Mouse (Mus musculus) forebrain, embryonic 14.5 days (tissue): Measurements from ENCODE around the gene Jazf1. TPM values are rescaled to one million over a fixed set of nuclear protein-coding genes. Genes with fewer than 3 reads are reported as not detected.
A peak's percentile ranks its signal among the peaks of the same experiment; 100 is the strongest.

Source experiments
- ATAC-seq: fragments of 200-750 bp; cut with Nextera tagmentation; 2 replicates; pipeline ENCODE4 v1.8.0; 2017; ENCODE audit warnings: mild to moderate bottlenecking, moderate library complexity
- DNase-seq: peaks from one replicate; pipeline ENCODE4 v3.0.0-alpha.2; 2015; ENCODE audit warnings: low spot score
- H3K27ac ChIP-seq: fragments of 300-500 bp; sonication (generic); 2 replicates; pipeline ENCODE4 v1.5.1; 2014; ENCODE audit warnings: low read depth, mild to moderate bottlenecking, control low read depth, low read length, moderate library complexity
- H3K27me3 ChIP-seq: fragments of 300-500 bp; sonication (generic); replicated peaks from 2 replicates; pipeline ENCODE4 v1.6.1; 2014; ENCODE audit warnings: low read length, control low read depth, mixed read lengths; ENCODE audit not compliant: control insufficient read depth, insufficient read depth
- H3K36me3 ChIP-seq: fragments of 300-500 bp; sonication (generic); 2 replicates; pipeline ENCODE4 v1.6.1; 2014; ENCODE audit warnings: low read length, control low read depth; ENCODE audit not compliant: control insufficient read depth, insufficient read depth
- H3K4me1 ChIP-seq: fragments of 300-500 bp; sonication (generic); 2 replicates; pipeline ENCODE4 v1.6.1; 2014; ENCODE audit warnings: antibody characterized with exemption, low read length, control low read depth; ENCODE audit not compliant: control insufficient read depth, insufficient read depth
- H3K4me2 ChIP-seq: fragments of 300-500 bp; sonication (generic); 2 replicates; pipeline ENCODE4 v1.6.1; 2014; ENCODE audit warnings: mild to moderate bottlenecking, control low read depth, low read length
- H3K4me3 ChIP-seq: fragments of 300-500 bp; sonication (generic); 2 replicates; pipeline ENCODE4 v1.5.1; 2014; ENCODE audit warnings: low read depth, low read length, control low read depth
- H3K9ac ChIP-seq: fragments of 300-500 bp; sonication (generic); 2 replicates; pipeline ENCODE4 v1.6.1; 2014; ENCODE audit warnings: mild to moderate bottlenecking, low read length, control low read depth, moderate library complexity
- H3K9me3 ChIP-seq: fragments of 300-500 bp; sonication (generic); replicated peaks from 2 replicates; pipeline ENCODE4 v1.6.1; 2016; ENCODE audit warnings: low read length, control low read depth, mixed read lengths; ENCODE audit not compliant: control insufficient read depth
- WGBS: fragments of 180-500 bp; shearing (Covaris S2); extraction: QIAGEN DNeasy Blood & Tissue Kit; methylation state at CpG from one replicate; pipeline ENCODE4 v1.1.7; 2014; 5-methylcytosine and 5-hydroxymethylcytosine counted together
- polyA plus RNA-seq: library from polyadenylated mRNA; unstranded; fragments of >200 nt; fragmentation: Nextera tagmentation; extraction: Ambion mirVana; gene quantifications from 2 replicates; pipeline ENCODE4 v1.2.1, GENCODE M21; 2014

Gene Jazf1
- polyA plus RNA-seq, 1 experiment from 2014 or later, result 22.0 TPM

GRCm38 (mm10) chr6:52790781-52791180, 277.6 kb downstream of the Jazf1 start:
- Histone ChIP-seq H3K9ac (no peak overlapping the region), H3K4me3 (no peak overlapping the region), H3K27me3 (no peaks in the 10 kb centered on the region), H3K27ac (no peak overlapping the region), H3K9me3 (no peaks in the 10 kb centered on the region), H3K36me3 (no peaks in the 10 kb centered on the region), H3K4me1 (peaks cover 24% of the 10 kb centered on the region), H3K4me2 (no peak overlapping the region)
- 84% methylated on average over 4 of the region's 4 CpGs for WGBS
- ATAC-seq (no peak), DNase-seq (no peak)

- no peaks in the 10 kb centered on the region for H3K9me3 ChIP-seq
- H3K4me1 ChIP-seq, result peaks cover 20% of the 10 kb centered on the region
- ATAC-seq (no peak), DNase-seq (peak; percentile 22)
- no peak overlapping the region for H3K4me3 ChIP-seq
- 72% methylated on average over 10 of the region's 10 CpGs for WGBS
- H3K9ac ChIP-seq, result no peak overlapping the region
- H3K27me3 ChIP-seq, result no peaks in the 10 kb centered on the region
- no peaks in the 10 kb centered on the region for H3K36me3 ChIP-seq
- H3K27ac ChIP-seq, result no peak overlapping the region
- no peak overlapping the region for H3K4me2 ChIP-seq
Measured at GRCm38 (mm10) chr6:52790316-52790715, 278.1 kb downstream of the Jazf1 start.

DNA sequence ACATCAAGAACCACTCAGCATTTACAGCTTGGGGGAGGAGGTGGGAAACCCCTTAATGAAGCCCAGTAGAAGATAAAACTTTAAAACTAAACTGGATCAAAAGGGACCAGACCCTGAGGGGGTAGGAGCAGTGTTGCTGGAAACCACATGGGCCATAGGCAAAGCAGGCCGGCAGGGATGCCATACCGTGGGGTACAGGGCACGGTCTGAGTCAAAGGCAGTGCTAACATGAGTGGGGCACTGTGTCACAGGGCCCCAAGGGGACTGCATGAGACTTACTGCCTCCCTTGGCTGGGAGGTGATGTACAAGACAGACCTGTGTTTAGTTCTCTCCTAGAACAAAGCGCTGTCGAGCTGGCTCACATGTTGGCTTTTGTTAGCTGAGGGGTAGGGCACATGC, 288.9 kb downstream of the Jazf1 start:
- Histone ChIP-seq H3K36me3 (no peaks in the 10 kb centered on the region), H3K4me1 (0 out of 2 replicates have a peak, but pooled peaks cover 3% of the 10 kb centered on the region), H3K9me3 (no peaks in the 10 kb centered on the region), H3K4me3 (no peak overlapping the region), H3K27ac (no peak overlapping the region), H3K4me2 (no peak overlapping the region), H3K27me3 (no peaks in the 10 kb centered on the region), H3K9ac (no peak overlapping the region)
- no peak for DNase-seq
- no peak for ATAC-seq
- WGBS, result 71% methylated on average over 5 of the region's 5 CpGs

DNA sequence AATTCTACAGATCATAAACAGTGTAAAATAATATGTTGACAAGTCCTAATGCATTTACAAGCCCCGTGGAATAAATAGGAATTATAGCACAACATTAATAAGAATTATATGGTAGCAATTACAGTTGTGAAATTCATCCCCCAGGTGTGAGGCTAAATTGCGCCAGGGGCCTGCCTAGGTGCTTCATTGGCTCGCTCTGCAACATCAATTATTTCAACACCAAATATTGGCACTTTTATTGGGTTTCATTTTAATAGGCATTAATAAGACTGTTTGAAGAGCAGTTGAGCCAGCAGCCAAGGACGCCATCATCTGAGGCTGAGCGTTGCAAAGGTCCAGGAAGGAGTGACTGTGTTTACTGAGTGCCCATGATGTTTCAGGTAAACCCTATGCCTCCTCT, 289.9 kb downstream of the Jazf1 start:
- 0 out of 2 replicates have a peak, but pooled peaks cover 3% of the 10 kb centered on the region for H3K4me1 ChIP-seq
- ATAC-seq, result no peak
- H3K9me3 ChIP-seq, result no peaks in the 10 kb centered on the region
- H3K4me2 ChIP-seq, result no peak overlapping the region
- H3K27me3 ChIP-seq, result no peaks in the 10 kb centered on the region
- DNase-seq, result no peak
- no peaks in the 10 kb centered on the region for H3K36me3 ChIP-seq
- no peak overlapping the region for H3K27ac ChIP-seq
- no peak overlapping the region for H3K9ac ChIP-seq
- WGBS, result 94% methylated on average over 5 of the region's 5 CpGs
- no peak overlapping the region for H3K4me3 ChIP-seq

GRCm38 (mm10) chr6:52777034-52777433, 291.4 kb downstream of the Jazf1 start:
- Histone ChIP-seq H3K27me3 (no peaks in the 10 kb centered on the region), H3K36me3 (no peaks in the 10 kb centered on the region), H3K4me2 (no peak overlapping the region), H3K9me3 (no peaks in the 10 kb centered on the region), H3K4me3 (no peak overlapping the region), H3K4me1 (0 out of 2 replicates have a peak, but pooled peaks cover 3% of the 10 kb centered on the region), H3K9ac (no peak overlapping the region), H3K27ac (no peak overlapping the region)
- DNase-seq (no peak), ATAC-seq (no peak)
- 79% methylated on average over 8 of the region's 8 CpGs for WGBS

GRCm38 (mm10) chr6:52775956-52776355, 292.5 kb downstream of the Jazf1 start:
- ATAC-seq, result no peak
- no peak for DNase-seq
- WGBS, result 89% methylated on average over 8 of the region's 8 CpGs
- Histone ChIP-seq H3K9ac (no peak overlapping the region), H3K27ac (no peak overlapping the region), H3K9me3 (no peaks in the 10 kb centered on the region), H3K4me3 (no peak overlapping the region), H3K4me1 (0 out of 2 replicates have a peak, but pooled peaks cover 3% of the 10 kb centered on the region), H3K4me2 (no peak overlapping the region), H3K36me3 (no peaks in the 10 kb centered on the region), H3K27me3 (no peaks in the 10 kb centered on the region)

- DNase-seq, result no peak
- no peak overlapping the region for H3K4me2 ChIP-seq
- H3K27ac ChIP-seq, result no peak overlapping the region
- no peak overlapping the region for H3K9ac ChIP-seq
- 76% methylated on average over 3 of the region's 3 CpGs for WGBS
- no peaks in the 10 kb centered on the region for H3K27me3 ChIP-seq
- H3K4me1 ChIP-seq, result 0 out of 2 replicates have a peak, but pooled peaks cover 3% of the 10 kb centered on the region
- ATAC-seq, result no peak
- H3K4me3 ChIP-seq, result no peak overlapping the region
- H3K36me3 ChIP-seq, result peaks cover 3% of the 10 kb centered on the region; the same call in 1 of the 2 replicates
- no peaks in the 10 kb centered on the region for H3K9me3 ChIP-seq
Measured at GRCm38 (mm10) chr6:52775350-52775749, 293.1 kb downstream of the Jazf1 start.

DNA sequence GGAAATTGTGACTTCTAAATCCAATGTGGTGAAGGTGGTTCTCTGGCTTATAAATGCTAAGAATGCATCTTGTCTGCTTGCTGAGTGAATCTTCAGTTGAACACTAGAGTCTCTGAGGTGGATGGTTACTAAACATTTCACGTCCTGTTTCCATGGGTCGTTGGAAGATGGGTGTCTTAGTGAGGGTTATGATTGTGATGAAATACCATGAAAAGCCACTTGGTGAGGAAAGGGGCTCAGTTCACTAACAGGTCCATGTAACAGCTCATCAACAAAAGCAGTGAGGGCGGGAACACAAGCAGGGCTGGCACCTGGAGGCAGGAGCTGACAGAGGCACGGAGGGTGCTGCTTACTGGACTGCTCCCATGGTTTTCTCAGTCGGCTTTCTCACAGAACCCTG, 295.3 kb downstream of the Jazf1 start:
- H3K9ac ChIP-seq, result no peak overlapping the region
- ATAC-seq, result no peak
- 0 out of 2 replicates have a peak, but pooled peaks cover 3% of the 10 kb centered on the region for H3K4me1 ChIP-seq
- H3K4me2 ChIP-seq, result no peak overlapping the region
- peaks cover 16% of the 10 kb centered on the region; the same call in 1 of the 2 replicates for H3K36me3 ChIP-seq
- DNase-seq, result no peak
- no peak overlapping the region for H3K27ac ChIP-seq
- no peaks in the 10 kb centered on the region for H3K9me3 ChIP-seq
- no peak overlapping the region for H3K4me3 ChIP-seq
- 91% methylated on average over 5 of the region's 5 CpGs for WGBS
- no peaks in the 10 kb centered on the region for H3K27me3 ChIP-seq

GRCm38 (mm10) chr6:52770789-52771188, 297.6 kb downstream of the Jazf1 start:
- H3K9ac ChIP-seq, result no peak overlapping the region
- H3K9me3 ChIP-seq, result no peaks in the 10 kb centered on the region
- H3K4me2 ChIP-seq, result no peak overlapping the region
- H3K27ac ChIP-seq, result no peak overlapping the region
- H3K36me3 ChIP-seq, result peaks cover 32% of the 10 kb centered on the region
- no peaks in the 10 kb centered on the region for H3K27me3 ChIP-seq
- no peaks in the 10 kb centered on the region for H3K4me1 ChIP-seq
- WGBS, result 92% methylated on average over 1 of the region's 1 CpGs
- ATAC-seq (no peak), DNase-seq (no peak)
- no peak overlapping the region for H3K4me3 ChIP-seq
